In genomic region chr17:46647279-46647678, GRCm38 (mm10) we compare ENCODE assay signal across 9 mouse cellular contexts. TPM values are rescaled to one million over a fixed set of nuclear protein-coding genes. Genes with fewer than 3 reads are reported as not detected.
DNase-seq lines count a peak whose midpoint lies in the region; ATAC-seq and TF ChIP-seq lines count a peak whose summit lies in the region.
"Had no signal": no experiment of that assay in that cellular context is flagged by ENCODE, and none has a peak within 500 bp of the region (broad histone marks: within the 10 kb centered on the region; RNA-seq: fewer than 3 reads in every experiment).

No protein-coding gene starts in this region.

- H3K27ac ChIP-seq in gastrocnemius, adult 2 months = no peak overlapping the region
- H3K27ac ChIP-seq in midbrain, embryonic 10.5 days (replicated peaks) = no peak overlapping the region
- H3K27ac ChIP-seq in midbrain, embryonic 16.5 days (ENCODE audit: low read length) = no peak overlapping the region
- H3K27ac ChIP-seq in limb, embryonic 14.5 days (replicated peaks; ENCODE audit: low read depth, low read length) = no peak overlapping the region
- H3K27ac ChIP-seq in neural tube, embryonic 15.5 days (replicated peaks) = no peak overlapping the region

- H3K4me2 ChIP-seq in midbrain, embryonic 16.5 days (ENCODE audit: low read length) = no peak overlapping the region
- H3K4me2 ChIP-seq in limb, embryonic 14.5 days (replicated peaks; ENCODE audit: low read depth, low read length, severe bottlenecking) = peak overlapping the region; percentile 87; the same call in 1 of the 2 replicates
- peak overlapping the region; percentile 69; the same call in 1 of the 2 replicates for H3K4me2 ChIP-seq in neural tube, embryonic 15.5 days

- TF ChIP-seq POLR2A in limb, embryonic 14.5 days (IDR thresholded peaks at IDR 0.05; ENCODE audit: borderline replicate concordance, extremely low read depth, insufficient read depth, insufficient read length) = no peak

- intact Hi-C loops in gastrocnemius, adult 2 months (cut with DNase I) = loop anchor here (2.0 to 5.0 kb wide), 2 partner anchors 34 to 95 kb away; partner anchors contain the start of gene Klhdc3

- H3K9me3 ChIP-seq in midbrain, embryonic 10.5 days (replicated peaks) = no peaks in the 10 kb centered on the region
- no peaks in the 10 kb centered on the region for H3K9me3 ChIP-seq in midbrain, embryonic 16.5 days (replicated peaks; ENCODE audit: control insufficient read depth, low read length, poor library complexity, severe bottlenecking)
- H3K9me3 ChIP-seq in limb, embryonic 14.5 days (ENCODE audit: control insufficient read depth, low read length) = no peaks in the 10 kb centered on the region
- H3K9me3 ChIP-seq in neural tube, embryonic 15.5 days (replicated peaks) = no peaks in the 10 kb centered on the region

- ATAC-seq in midbrain, embryonic 16.5 days = no peak
- ATAC-seq in limb, embryonic 14.5 days (ENCODE audit: low FRiP score, low read depth) = no peak
- ATAC-seq in neural tube, embryonic 15.5 days (ENCODE audit: low FRiP score) = no peak

- peaks cover 28% of the 10 kb centered on the region for H3K36me3 ChIP-seq in midbrain, embryonic 10.5 days
- H3K36me3 ChIP-seq in midbrain, embryonic 16.5 days (ENCODE audit: control insufficient read depth, insufficient read depth, low read length) = no peaks in the 10 kb centered on the region
- H3K36me3 ChIP-seq in limb, embryonic 14.5 days (ENCODE audit: control insufficient read depth, insufficient read depth, low read length) = peaks cover 23% of the 10 kb centered on the region
- H3K36me3 ChIP-seq in neural tube, embryonic 15.5 days = peaks cover 12% of the 10 kb centered on the region

- no peak overlapping the region for H3K9ac ChIP-seq in midbrain, embryonic 16.5 days (ENCODE audit: low read depth, low read length)
- H3K9ac ChIP-seq in limb, embryonic 14.5 days (ENCODE audit: low read depth, low read length, severe bottlenecking) = no peak overlapping the region
- 0 out of 2 replicates have a peak overlapping the region, but pooled peaks have one; percentile 88 for H3K9ac ChIP-seq in neural tube, embryonic 15.5 days (replicated peaks)

- DNase-seq in gastrocnemius, adult 2 months = no peak
- no peak for DNase-seq in gastrocnemius, postnatal 10 days
- no peak for DNase-seq in midbrain, embryonic 10.5 days (ENCODE audit: low spot score)
- no peak for DNase-seq in limb, embryonic 14.5 days (ENCODE audit: low spot score)
- DNase-seq in cerebellum, adult 18-20 months = no peak
- no peak for DNase-seq in thymus, postnatal 36 days
- DNase-seq: kidney, postnatal 10 days had no signal

- TF ChIP-seq CTCF in gastrocnemius, adult 2 months (IDR thresholded peaks at IDR 0.05) = no peak

- peak overlapping the region; percentile 80 for H3K4me3 ChIP-seq in gastrocnemius, adult 2 months
- H3K4me3 ChIP-seq in midbrain, embryonic 10.5 days = 0 out of 2 replicates have a peak overlapping the region, but pooled peaks have one; percentile 80
- no peak overlapping the region for H3K4me3 ChIP-seq in midbrain, embryonic 16.5 days (ENCODE audit: low read depth, low read length)
- 0 out of 2 replicates have a peak overlapping the region, but pooled peaks have one; percentile 82 for H3K4me3 ChIP-seq in limb, embryonic 14.5 days (replicated peaks; ENCODE audit: low read length)
- H3K4me3 ChIP-seq in neural tube, embryonic 15.5 days (replicated peaks) = no peak overlapping the region

- H3K27me3 ChIP-seq in midbrain, embryonic 10.5 days (ENCODE audit: low read depth, poor library complexity, severe bottlenecking) = no peaks in the 10 kb centered on the region
- H3K27me3 ChIP-seq in midbrain, embryonic 16.5 days (ENCODE audit: control insufficient read depth, insufficient read depth, low read depth, low read length) = no peaks in the 10 kb centered on the region
- no peaks in the 10 kb centered on the region for H3K27me3 ChIP-seq in limb, embryonic 14.5 days (ENCODE audit: control insufficient read depth, insufficient read depth, low read length)
- H3K27me3 ChIP-seq in neural tube, embryonic 15.5 days (replicated peaks) = no peaks in the 10 kb centered on the region

- H3K4me1 ChIP-seq in midbrain, embryonic 10.5 days = peaks cover 57% of the 10 kb centered on the region
- H3K4me1 ChIP-seq in midbrain, embryonic 16.5 days (ENCODE audit: control insufficient read depth, insufficient read depth, low read length) = peaks cover 40% of the 10 kb centered on the region
- peaks cover 21% of the 10 kb centered on the region for H3K4me1 ChIP-seq in limb, embryonic 14.5 days (ENCODE audit: control insufficient read depth, insufficient read depth, low read length)
- peaks cover 59% of the 10 kb centered on the region for H3K4me1 ChIP-seq in neural tube, embryonic 15.5 days

- 95% methylated on average over 7 of the region's 7 CpGs for WGBS in midbrain, embryonic 10.5 days
- 94% methylated on average over 7 of the region's 7 CpGs for WGBS in midbrain, embryonic 16.5 days
- 93% methylated on average over 7 of the region's 7 CpGs for WGBS in limb, embryonic 14.5 days
- 94% methylated on average over 7 of the region's 7 CpGs for WGBS in neural tube, embryonic 15.5 days

RNA-seq across cellular contexts. Expression of gene Mrpl2, which starts 1.2 kb away (rescaled TPM):
- total RNA-seq in gastrocnemius, adult 2 months (2021) = 100 to 1,000 TPM in 1 of 2 experiments, 10 to 100 TPM in 1; 82.7 to 120 TPM
- total RNA-seq in gastrocnemius, postnatal 10 days (2021) = 100 to 1,000 TPM; 101 to 117 TPM
- polyA plus RNA-seq in midbrain, embryonic 10.5 days (2016; fragmentation: Nextera tagmentation; extraction: Ambion mirVana) = 126 and 129 TPM in 2 replicates
- polyA plus RNA-seq in midbrain, embryonic 16.5 days (2015; fragmentation: Nextera tagmentation; extraction: Ambion mirVana) = 58.9 and 60.8 TPM in 2 replicates
- 68.0 and 91.1 TPM in 2 replicates for polyA plus RNA-seq in limb, embryonic 14.5 days (2012; rRNA removed)
- polyA plus RNA-seq in limb, embryonic 14.5 days (2014; fragmentation: Nextera tagmentation; extraction: Ambion mirVana) = 103 and 113 TPM in 2 replicates
- 64.9 and 80.5 TPM in 2 replicates for polyA plus RNA-seq in neural tube, embryonic 15.5 days (2015; fragmentation: Nextera tagmentation; extraction: Ambion mirVana)

RNA-seq across cellular contexts. Expression of gene Klc4, which starts 1.5 kb away (rescaled TPM):
- 10 to 100 TPM; 10.9 to 13.1 TPM for total RNA-seq in gastrocnemius, adult 2 months (2021)
- 10 to 100 TPM; 18.7 to 19.5 TPM for total RNA-seq in gastrocnemius, postnatal 10 days (2021)
- polyA plus RNA-seq in midbrain, embryonic 10.5 days (2016; fragmentation: Nextera tagmentation; extraction: Ambion mirVana) = 33.0 and 40.3 TPM in 2 replicates
- 32.4 and 39.7 TPM in 2 replicates for polyA plus RNA-seq in midbrain, embryonic 16.5 days (2015; fragmentation: Nextera tagmentation; extraction: Ambion mirVana)
- 19.5 and 20.4 TPM in 2 replicates for polyA plus RNA-seq in limb, embryonic 14.5 days (2012; rRNA removed)
- polyA plus RNA-seq in limb, embryonic 14.5 days (2014; fragmentation: Nextera tagmentation; extraction: Ambion mirVana) = 19.3 and 21.5 TPM in 2 replicates
- 31.8 and 32.3 TPM in 2 replicates for polyA plus RNA-seq in neural tube, embryonic 15.5 days (2015; fragmentation: Nextera tagmentation; extraction: Ambion mirVana)

RNA-seq across cellular contexts. Expression of gene Cul7, which starts 2.9 kb away (rescaled TPM):
- 1 to 10 TPM; 2.9 to 5.6 TPM for total RNA-seq in gastrocnemius, adult 2 months (2021)
- 10 to 100 TPM; 39.8 to 50.5 TPM for total RNA-seq in gastrocnemius, postnatal 10 days (2021)
- polyA plus RNA-seq in midbrain, embryonic 10.5 days (2016; fragmentation: Nextera tagmentation; extraction: Ambion mirVana) = 37.4 and 45.1 TPM in 2 replicates
- polyA plus RNA-seq in midbrain, embryonic 16.5 days (2015; fragmentation: Nextera tagmentation; extraction: Ambion mirVana) = 41.9 and 47.6 TPM in 2 replicates
- polyA plus RNA-seq in limb, embryonic 14.5 days (2012; rRNA removed) = 135 and 149 TPM in 2 replicates
- polyA plus RNA-seq in limb, embryonic 14.5 days (2014; fragmentation: Nextera tagmentation; extraction: Ambion mirVana) = 52.6 and 58.2 TPM in 2 replicates
- 37.1 and 40.1 TPM in 2 replicates for polyA plus RNA-seq in neural tube, embryonic 15.5 days (2015; fragmentation: Nextera tagmentation; extraction: Ambion mirVana)

RNA-seq across cellular contexts. Expression of gene Ptk7, which starts 18.0 kb away (rescaled TPM):
- total RNA-seq in gastrocnemius, adult 2 months (2021) = under 1 TPM; 0.28 to 0.78 TPM
- 10 to 100 TPM; 12.6 to 19.3 TPM for total RNA-seq in gastrocnemius, postnatal 10 days (2021)
- 65.3 and 68.4 TPM in 2 replicates for polyA plus RNA-seq in midbrain, embryonic 10.5 days (2016; fragmentation: Nextera tagmentation; extraction: Ambion mirVana)
- 26.9 and 28.8 TPM in 2 replicates for polyA plus RNA-seq in midbrain, embryonic 16.5 days (2015; fragmentation: Nextera tagmentation; extraction: Ambion mirVana)
- 89.4 and 116 TPM in 2 replicates for polyA plus RNA-seq in limb, embryonic 14.5 days (2012; rRNA removed)
- polyA plus RNA-seq in limb, embryonic 14.5 days (2014; fragmentation: Nextera tagmentation; extraction: Ambion mirVana) = 73.8 and 84.6 TPM in 2 replicates
- polyA plus RNA-seq in neural tube, embryonic 15.5 days (2015; fragmentation: Nextera tagmentation; extraction: Ambion mirVana) = 29.3 and 41.7 TPM in 2 replicates

RNA-seq across cellular contexts. Expression of gene Rrp36, which starts 26.9 kb away (rescaled TPM):
- total RNA-seq in gastrocnemius, adult 2 months (2021) = 10 to 100 TPM in 1 of 2 experiments, 1 to 10 TPM in 1; 7.9 to 12.6 TPM
- total RNA-seq in gastrocnemius, postnatal 10 days (2021) = 10 to 100 TPM; 12.8 to 18.2 TPM
- 69.4 and 69.6 TPM in 2 replicates for polyA plus RNA-seq in midbrain, embryonic 10.5 days (2016; fragmentation: Nextera tagmentation; extraction: Ambion mirVana)
- polyA plus RNA-seq in midbrain, embryonic 16.5 days (2015; fragmentation: Nextera tagmentation; extraction: Ambion mirVana) = 51.8 and 52.4 TPM in 2 replicates
- 47.2 and 48.5 TPM in 2 replicates for polyA plus RNA-seq in limb, embryonic 14.5 days (2012; rRNA removed)
- 36.8 and 52.4 TPM in 2 replicates for polyA plus RNA-seq in limb, embryonic 14.5 days (2014; fragmentation: Nextera tagmentation; extraction: Ambion mirVana)
- polyA plus RNA-seq in neural tube, embryonic 15.5 days (2015; fragmentation: Nextera tagmentation; extraction: Ambion mirVana) = 53.5 and 59.1 TPM in 2 replicates

Comparison
In these comparisons a context has a peak if more than half of its experiments do, and no peak if none do; other contexts are left out.
1. H3K4me3 ChIP-seq: peak in gastrocnemius, adult 2 months (single experiment), midbrain, embryonic 10.5 days (single experiment) and limb, embryonic 14.5 days (single experiment); none in midbrain, embryonic 16.5 days (single experiment) and neural tube, embryonic 15.5 days (single experiment).